Mouse (Mus musculus) skeletal muscle tissue, adult 2 months (tissue): Measurements from ENCODE around the gene Evpl.
"Not testable (repeated sequence)": the region's sequence is repeated elsewhere in the genome, so short reads cannot be mapped to it uniquely, and the experiment has no call there.

Source experiments
- DNase-seq: peaks from one replicate; pipeline ENCODE4 v3.0.0-alpha.2; 2012; ENCODE audit warnings: low read depth, low spot score

The Evpl gene

GRCm38 (mm10) chr11:116237742-116238395 is at the start of gene Evpl:
TSS of gene Evpl (minus strand) at chr11:116238077.
- no peak for DNase-seq

DNA sequence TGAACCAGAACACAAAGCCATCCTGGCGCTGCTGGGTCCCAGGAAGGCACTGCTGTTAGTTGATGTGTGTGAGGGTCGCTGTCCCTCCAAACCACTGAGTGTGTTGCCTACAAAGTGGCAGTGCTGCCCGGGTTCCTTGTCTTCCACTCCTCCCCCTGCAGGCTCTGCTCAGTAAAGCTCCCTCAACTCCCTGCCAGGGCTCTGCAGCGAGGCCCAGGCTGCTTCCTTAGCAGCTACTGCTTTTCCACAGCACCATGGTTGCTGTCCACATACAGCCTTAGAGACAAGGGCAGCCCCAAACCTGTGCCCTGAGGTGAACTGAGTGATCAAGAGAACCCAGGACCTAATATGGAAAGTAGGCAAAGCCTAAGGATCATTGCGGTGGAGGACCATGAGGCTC is 49.5 kb upstream of the Evpl start:
- DNase-seq = no peak

GRCm38 (mm10) chr11:116285770-116286191 is 47.9 kb upstream of the Evpl start:
- peak; percentile 69 for DNase-seq

- DNase-seq = no peak
Observed at GRCm38 (mm10) chr11:116283982-116284381, 46.1 kb upstream of the Evpl start.

DNA sequence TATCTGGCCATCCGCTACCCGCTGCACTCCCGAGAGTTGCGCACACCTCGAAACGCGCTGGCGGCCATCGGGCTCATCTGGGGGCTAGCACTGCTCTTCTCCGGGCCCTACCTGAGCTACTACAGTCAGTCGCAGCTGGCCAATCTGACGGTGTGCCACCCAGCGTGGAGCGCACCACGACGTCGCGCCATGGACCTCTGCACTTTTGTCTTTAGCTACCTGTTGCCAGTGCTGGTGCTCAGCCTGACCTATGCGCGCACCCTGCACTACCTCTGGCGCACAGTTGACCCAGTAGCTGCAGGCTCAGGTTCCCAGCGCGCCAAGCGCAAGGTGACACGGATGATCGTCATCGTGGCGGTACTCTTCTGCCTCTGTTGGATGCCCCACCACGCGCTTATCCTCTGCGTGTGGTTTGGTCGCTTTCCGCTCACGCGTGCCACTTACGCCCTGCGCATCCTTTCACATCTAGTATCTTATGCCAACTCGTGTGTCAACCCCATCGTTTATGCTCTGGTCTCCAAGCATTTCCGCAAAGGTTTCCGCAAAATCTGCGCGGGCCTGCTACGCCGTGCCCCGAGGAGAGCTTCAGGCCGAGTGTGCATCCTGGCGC is 45.1 kb upstream of the Evpl start:
- no peak for DNase-seq

- DNase-seq = no peak
Observed at GRCm38 (mm10) chr11:116282089-116282488, 44.2 kb upstream of the Evpl start.

DNA sequence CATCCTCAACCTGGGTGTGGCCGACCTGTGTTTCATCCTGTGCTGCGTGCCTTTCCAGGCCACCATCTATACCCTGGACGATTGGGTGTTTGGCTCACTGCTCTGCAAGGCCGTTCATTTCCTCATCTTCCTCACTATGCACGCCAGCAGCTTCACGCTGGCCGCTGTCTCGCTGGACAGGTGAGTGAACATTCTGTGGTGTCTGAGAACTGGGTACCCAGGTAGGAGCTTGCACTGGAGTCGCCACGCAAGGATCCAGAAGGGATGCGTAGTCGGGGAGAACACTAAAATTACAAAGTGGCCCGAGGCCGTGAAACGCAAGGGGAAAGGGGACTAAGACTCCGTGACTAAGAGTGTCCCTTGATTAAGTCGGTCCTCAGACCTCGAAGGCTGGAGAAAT is 43.8 kb upstream of the Evpl start:
- no peak for DNase-seq

- no peak for DNase-seq
Observed at GRCm38 (mm10) chr11:116280751-116281663, 43.1 kb upstream of the Evpl start, which contains the start of gene Galr2. TSS of gene Galr2 (plus strand) at chr11:116280939.

- DNase-seq = not testable (repeated sequence)
Observed at GRCm38 (mm10) chr11:116277184-116277583, 39.3 kb upstream of the Evpl start.

- DNase-seq = peak; percentile 88
Observed at GRCm38 (mm10) chr11:116274045-116274666, 36.3 kb upstream of the Evpl start, which contains the start of gene Srp68. TSS of gene Srp68 (minus strand) at chr11:116274217.

DNA sequence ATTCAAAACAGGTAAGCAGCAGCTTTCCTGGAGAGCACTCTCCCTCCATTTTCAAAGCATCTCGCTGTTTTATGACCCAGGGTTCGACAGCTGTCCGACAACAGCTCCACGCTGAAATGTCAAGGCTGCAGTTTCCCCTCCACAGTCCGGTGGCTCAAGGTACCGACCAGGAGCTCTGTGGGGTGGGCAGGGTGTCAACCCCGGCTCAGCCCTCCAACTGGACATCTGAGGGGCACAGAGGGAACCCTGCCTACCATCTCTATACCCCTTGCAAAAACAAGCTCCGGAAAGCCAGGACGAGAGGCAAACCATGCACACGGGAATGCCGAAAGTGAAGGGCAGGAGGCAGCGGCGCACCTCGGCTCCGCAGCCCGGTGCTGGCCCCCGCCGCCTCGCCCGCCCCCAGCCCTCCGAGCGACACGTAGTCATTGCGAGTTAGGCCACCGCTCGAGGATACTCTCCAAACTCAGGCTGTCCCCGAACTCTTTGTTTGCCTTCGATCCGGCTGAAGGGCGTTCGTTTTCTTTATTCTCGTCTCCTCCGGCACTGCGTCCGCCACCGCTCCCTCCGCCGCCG is 35.7 kb upstream of the Evpl start:
- no peak for DNase-seq

GRCm38 (mm10) chr11:116272589-116273468 is 35.0 kb upstream of the Evpl start:
- no peak for DNase-seq

GRCm38 (mm10) chr11:116269560-116269959 is 31.7 kb upstream of the Evpl start:
- no peak for DNase-seq

DNA sequence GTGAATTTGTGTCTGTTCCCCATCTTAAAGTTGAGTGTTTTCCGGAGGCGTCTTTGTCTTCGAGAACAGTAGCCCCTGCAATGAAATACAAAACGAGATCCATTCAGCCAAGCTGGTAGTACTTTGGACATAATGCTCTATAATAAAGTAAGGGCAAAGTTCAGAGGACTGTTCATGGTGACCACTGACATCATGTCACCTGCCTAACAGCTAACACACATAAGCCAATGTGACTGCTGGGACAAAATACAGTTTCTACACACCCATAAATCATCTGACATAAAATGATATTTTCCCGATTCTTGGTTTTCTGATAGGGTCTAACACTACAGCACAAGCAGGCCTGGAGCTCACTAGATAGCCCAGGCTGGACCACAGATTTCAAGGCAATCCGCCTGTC is 30.4 kb upstream of the Evpl start:
- DNase-seq = no peak

- DNase-seq = no peak
Observed at GRCm38 (mm10) chr11:116267637-116268036, 29.8 kb upstream of the Evpl start.

DNA sequence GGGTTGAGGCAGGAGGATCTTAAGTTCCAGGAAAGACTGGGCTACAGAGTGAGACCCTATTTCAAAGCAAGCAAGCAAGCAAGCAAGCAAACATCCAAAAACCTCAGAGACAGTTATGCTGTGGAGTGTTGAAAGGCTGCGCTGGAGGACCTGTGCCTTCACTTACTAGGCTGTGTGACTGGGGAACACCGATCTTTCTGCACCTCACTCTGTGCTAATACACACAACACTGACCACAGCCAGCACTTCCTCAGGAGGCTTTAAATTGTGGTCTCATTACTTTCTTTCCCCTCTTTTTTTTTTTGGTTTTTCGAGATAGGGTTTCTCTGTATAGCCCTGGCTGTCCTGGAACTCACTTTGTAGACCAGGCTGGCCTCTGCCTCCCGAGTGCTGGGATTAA is 28.0 kb upstream of the Evpl start:
- DNase-seq = no peak

DNA sequence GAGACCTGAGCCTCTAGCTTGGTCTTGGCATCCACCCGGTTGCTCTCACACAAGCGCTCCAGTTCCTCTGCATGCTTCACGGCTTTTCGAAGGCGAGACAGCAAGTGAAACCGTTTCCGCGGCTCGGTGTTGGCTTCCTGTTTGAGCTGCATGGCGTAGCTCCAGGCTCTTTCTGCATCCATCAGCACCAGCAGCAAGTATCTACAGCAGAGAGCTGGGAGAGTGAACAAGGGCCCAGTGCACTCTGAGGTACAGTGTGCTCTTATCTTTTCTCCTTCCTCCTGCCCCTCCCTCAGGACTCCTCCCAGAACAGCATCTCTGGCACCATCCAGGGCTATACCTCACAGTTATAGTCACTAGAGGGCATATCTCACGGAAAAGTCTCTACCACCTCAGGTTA is 27.5 kb upstream of the Evpl start:
- peak; percentile 46 for DNase-seq

DNA sequence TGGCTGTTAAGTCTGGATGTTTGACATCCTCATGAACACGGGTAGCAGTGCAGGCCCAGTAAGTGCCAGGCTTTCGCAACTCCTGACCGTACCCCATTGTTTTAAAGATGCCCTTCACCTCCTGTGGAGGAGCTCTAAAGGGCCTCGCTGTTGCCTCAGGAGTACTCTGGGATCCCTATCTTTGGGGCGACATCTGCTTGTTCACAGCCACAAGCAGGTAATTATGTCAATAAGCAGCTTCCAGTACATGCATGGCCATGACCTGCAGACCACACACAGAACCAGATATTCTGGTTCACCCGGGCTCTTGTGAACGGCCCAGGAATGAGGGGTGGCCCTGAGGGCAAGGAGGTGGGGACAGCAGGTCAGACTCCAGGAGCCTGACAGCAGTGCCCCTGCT is 22.4 kb upstream of the Evpl start:
- DNase-seq = no peak

GRCm38 (mm10) chr11:116259461-116259860 is 21.6 kb upstream of the Evpl start:
- no peak for DNase-seq

GRCm38 (mm10) chr11:116255982-116256675 is 18.3 kb upstream of the Evpl start:
- no peak for DNase-seq
